Mouse (Mus musculus) T-cell, adult 2 months (primary cell): ENCODE measurements around the gene Eif2b3.

Source experiments
- DNase-seq: peaks from one replicate; pipeline ENCODE4 v3.0.0; 2022; ENCODE audit warnings: low spot score

The Eif2b3 gene

DNA sequence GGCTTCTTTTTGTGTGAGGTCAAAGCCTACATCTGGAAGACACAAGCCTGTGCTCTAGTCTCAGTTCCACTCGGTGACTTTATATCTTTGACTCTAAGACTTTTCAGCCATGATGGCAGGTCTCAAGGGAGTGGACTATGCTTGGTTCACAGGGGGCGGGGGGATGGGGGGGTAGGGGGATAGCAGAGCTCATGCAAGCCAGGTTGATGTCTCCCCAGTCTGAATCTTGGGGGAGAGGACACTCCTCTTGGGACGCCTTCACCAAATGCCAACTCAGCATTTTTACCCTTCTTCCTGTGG lies 105.0 kb downstream of the Eif2b3 start:
- DNase-seq: no peak

GRCm38 (mm10) chr4:117124518-117125347 lies 105.5 kb downstream of the Eif2b3 start:
- peak; percentile 89 for DNase-seq

DNA sequence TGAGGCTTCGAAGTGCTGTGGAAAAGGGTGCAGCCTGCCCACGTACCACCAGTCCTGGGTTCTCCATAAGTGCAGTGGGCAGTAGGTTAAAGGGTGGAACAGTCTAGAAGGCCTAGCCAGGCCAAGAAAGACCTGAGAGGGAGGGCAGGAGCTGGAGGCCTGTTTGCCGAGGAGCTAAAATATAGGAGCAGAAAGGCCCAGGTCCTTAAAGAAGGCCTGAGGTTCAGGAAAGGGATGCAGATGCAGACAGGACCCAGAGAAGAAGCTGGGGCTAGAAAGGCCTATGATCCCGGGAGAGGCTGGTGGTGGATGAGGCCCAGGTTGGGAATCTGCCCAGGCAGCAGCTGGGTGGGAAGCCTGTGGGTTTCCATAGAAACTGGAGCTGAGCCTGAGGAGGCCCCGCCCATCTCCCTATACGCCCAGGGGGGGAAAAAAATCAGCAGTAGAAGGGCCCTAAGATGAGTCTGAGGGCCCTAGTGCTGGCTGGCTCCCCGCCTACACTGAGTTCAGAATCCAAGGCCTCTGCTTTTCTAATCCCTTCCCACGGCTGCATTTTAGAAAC lies 106.2 kb downstream of the Eif2b3 start, which contains the start of gene Btbd19:
Gene Btbd19, minus strand, starts transcription at position 378 of the 562 bp plus-strand sequence.
- DNase-seq: no peak

- DNase-seq: peak; percentile 78
Measured at GRCm38 (mm10) chr4:117125910-117126674, 106.9 kb downstream of the Eif2b3 start.

- DNase-seq: no peak
Measured at GRCm38 (mm10) chr4:117126675-117127290, 107.6 kb downstream of the Eif2b3 start, which contains the start of gene Tctex1d4. Gene Tctex1d4, plus strand, starts transcription at chr4:117126794.

GRCm38 (mm10) chr4:117127991-117128686 lies 108.9 kb downstream of the Eif2b3 start:
- no peak for DNase-seq

DNA sequence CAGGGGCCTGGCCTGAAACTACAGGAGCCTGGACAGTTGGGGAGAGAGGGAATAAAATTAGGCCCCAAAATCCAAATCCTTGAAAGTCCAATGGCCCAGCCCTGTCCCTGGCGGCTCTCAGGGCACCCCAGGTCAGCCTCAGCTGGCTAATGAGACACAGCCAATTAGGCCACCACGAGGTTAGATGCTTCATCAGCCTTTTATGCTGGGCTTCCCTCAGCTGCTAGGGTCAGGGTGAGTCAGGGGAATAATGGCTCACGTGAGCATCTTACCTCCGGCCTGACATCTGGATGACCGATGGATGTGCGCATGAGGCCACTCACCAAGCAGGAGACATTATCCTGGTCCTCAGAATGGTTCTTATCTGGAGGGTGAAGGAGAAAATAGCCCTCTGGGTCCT lies 111.6 kb downstream of the Eif2b3 start:
- DNase-seq: no peak

- DNase-seq: no peak
Measured at GRCm38 (mm10) chr4:117131198-117131597, 112.0 kb downstream of the Eif2b3 start.

GRCm38 (mm10) chr4:117131890-117132793 lies 112.9 kb downstream of the Eif2b3 start:
- no peak for DNase-seq

DNA sequence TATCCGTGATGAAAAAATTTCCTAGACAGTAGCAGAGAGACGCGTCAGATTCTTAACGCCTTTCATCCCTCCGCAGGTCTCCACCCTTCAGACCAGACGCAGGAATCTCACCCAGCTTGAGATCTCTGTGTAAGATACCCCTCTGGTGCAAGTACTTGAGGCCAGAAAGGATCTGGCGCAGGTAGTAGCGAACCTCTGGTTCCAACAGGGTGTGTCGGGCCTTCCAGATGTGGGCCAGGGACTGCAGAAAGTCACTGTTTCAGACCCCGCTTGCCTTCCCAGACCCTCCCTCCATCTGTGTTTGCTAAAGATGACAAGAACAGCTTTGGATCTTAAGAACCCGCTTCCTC lies 113.6 kb downstream of the Eif2b3 start:
- no peak for DNase-seq

DNA sequence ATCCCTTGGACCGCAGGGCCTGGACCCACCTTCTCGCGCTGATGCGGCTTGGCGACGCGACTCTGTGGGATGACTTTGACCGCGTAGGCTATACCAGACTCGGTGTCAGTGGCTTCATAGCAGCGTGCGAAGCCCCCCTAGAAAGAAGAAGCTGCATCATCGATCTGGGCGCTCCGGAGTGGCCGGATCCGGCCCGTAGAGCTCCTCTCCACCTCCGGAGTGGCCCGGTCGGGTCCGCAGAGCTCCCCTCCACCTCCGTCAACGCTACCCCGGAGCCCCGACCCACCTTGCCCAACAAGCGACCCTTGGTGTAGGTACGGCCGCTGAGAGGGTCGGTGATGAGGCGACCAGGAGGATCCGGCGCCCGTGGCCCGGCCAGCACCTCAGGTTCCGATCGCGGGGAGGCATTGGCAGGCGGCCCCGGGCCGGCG lies 114.2 kb downstream of the Eif2b3 start:
- DNase-seq: no peak

DNA sequence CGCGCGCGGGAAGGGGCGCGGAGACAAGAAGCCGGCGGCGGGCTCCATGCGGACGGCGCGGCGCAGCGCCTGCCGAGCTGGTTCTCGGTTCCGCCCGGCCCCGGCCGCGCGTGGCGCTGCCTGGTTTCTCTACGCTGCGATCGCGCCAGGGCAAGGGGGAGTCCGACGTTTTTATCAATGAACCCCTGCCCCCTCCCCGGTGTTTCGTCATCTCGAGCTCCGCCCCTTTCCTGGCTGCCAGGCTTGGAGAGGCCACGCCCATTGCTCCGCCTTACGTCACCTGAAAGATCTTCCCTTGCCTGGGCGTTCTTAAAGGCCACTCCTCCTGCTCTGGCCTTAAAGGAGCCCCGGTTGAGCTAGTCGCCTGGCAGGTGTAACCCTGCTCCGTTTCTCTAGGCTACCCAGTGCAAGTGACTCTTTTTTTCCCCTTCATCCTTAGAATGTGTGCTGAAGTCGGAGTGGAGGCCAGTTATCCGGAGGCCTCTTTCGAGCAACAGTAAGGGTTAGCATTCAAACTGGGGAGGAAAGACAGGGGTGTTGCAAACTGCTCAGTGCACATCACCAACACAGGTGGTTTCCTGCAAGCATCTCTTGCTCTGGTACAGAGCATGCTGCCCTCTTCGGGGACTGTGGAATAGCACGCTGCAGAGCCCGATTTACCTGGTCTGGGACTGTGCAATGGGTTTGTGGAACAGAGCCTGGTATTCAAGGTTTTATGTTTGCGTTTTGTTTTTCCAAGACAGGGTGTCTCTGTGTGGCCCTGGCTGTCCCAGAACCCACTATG lies 114.8 kb downstream of the Eif2b3 start, which contains the start of gene Plk3:
Gene Plk3, minus strand, starts transcription at position 147 of the 784 bp plus-strand sequence.
- DNase-seq: peak; percentile 98

DNA sequence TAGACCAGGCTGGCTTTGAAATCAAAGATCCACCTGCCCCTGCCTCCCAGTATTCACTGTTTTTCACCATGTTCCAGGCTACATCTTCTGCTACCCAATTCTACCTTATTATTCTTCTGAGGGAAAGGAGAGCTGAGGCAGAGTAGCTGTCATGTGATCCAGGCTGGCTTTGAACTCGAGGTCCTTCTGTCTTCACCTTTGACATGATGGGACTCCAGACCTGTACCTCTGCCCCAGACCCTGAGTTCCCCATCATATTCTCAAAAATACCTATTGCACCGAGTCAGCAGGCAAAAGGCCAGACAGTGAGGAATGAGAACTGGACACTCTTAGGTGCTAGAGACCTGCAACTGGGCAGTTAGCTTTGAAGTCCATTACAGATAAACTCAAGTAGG lies 115.4 kb downstream of the Eif2b3 start:
- DNase-seq: no peak

DNA sequence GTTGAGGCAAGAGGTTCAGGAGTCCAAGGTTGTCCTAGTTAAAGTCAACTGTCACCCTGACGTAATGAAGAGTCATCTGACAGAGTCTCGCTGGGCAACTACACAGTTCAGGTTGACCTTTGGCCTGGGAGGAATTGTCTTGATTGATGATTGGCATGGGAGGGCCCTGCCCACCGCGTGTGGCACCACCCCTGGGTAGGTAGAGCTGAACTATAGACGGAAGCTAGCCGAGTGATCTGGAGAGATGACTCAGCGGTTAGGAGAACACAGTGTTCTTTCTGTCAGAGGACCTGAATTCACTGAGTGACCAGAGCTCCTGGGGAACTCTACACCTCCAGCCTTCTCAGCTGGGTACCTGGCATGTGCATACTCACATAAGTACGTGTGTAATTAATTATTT lies 116.8 kb downstream of the Eif2b3 start:
- no peak for DNase-seq
